Mouse (Mus musculus): ENCODE results near the gene Ube2dnl2.

Ube2dnl2 gene

GRCm38 (mm10) chrX:114907282-114907681, at the start of gene Ube2dnl2:
TSS of gene Ube2dnl2 (plus strand) at chrX:114907582.
- in situ Hi-C loops (cut with MboI), result no loop called here

DNA sequence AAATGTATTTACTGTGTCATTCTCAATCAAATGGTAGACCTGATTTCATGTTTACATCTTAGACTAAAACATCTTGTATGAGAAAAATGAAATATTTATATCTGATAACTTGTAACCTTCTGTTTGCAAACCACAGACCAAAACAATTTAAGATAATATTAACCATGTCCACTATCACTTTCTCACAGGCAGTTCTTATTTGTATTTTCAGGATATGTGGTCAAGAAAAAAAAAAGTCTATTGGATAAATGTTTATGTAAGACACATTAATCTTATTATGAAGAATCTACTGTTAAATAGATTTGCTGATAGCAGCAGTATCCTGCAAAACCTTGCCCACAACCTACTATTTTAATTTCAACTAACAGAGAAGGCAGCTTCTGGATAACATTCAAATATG, 11.9 kb upstream of the Ube2dnl2 start:
- in situ Hi-C loops (cut with MboI), result no loop called here

DNA sequence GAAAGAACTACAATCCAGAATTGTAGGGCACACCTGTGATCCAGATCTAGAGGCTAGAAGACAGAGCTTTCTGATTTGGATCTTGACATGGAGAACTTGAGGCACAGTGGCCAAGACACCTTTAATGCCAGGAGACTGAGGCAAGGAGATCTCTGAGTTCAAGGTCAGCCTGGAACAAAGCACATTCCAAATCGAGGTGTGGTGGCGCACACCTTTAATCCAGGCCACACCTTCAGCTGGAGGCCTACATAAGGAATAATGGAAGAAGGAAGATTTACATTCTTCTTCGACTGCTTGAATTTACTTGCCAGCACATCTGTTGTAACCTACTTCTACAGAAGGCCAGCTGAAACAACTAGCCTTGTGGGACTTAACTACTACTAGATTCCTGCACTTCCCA, 9.9 kb upstream of the Ube2dnl2 start:
- in situ Hi-C loops (cut with MboI), result no loop called here

DNA sequence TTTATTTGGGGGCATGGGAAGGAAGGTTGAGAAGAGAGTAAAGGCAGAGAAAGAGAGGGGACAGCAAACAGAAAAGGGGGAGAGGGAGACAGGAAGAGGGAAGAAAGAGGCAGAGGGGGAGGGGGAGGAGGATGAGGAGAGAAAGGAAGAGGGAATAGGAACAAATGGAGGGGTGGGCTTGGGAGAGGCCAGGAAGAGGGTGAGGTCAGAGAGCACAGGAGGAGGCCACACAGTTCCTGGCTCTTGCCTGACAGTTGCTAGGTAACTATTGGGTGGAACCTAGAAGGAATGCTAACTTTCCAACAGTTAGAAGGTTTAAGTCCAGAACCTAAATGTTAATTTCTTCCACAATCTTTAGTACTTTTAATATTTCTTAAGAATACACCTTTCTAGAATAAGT, 4.0 kb upstream of the Ube2dnl2 start:
- in situ Hi-C loops (cut with MboI), result no loop called here

DNA sequence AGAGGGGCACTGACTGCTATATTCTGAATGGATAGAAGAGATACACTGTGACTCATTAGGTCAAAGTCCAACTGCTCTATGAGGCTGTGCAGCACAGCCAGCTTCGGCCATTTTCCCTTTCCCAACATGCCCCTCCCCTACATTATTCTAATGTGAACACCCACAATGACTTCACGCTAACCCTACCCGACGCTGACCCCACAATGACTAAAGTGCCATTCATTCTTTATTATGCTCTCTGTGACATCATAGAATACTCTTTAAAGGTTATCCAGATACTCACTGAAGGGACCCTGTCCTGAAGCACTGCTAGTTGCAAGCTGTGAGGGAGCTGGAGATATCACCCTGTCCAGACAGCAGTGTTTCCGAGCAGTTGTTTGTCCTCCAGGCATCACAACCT, 2.7 kb upstream of the Ube2dnl2 start, which contains the start of gene Ube2dnl1:
Gene Ube2dnl1 (plus strand): TSS at position 301 of the 400 bp plus-strand sequence.
- in situ Hi-C loops (cut with MboI), result no loop called here

- in situ Hi-C loops (cut with MboI), result no loop called here
These were observed 47.7 kb downstream of the Ube2dnl2 start for GRCm38 (mm10) chrX:114955066-114955465.
